Mouse (Mus musculus) hematopoietic stem cell, adult 5-6 weeks (primary cell): ENCODE measurements around the gene Adap2. TPM values are rescaled to one million over a fixed set of nuclear protein-coding genes. Genes with fewer than 3 reads are reported as not detected.

Experiments used
- ATAC-seq, 2 experiments: fragments of 125-278 bp in 1 of 2; replicated peaks in 1 of 2; 2 replicates each; pipeline ENCODE4 v1.8.0; 2016 to 2017; ENCODE audit warnings: inconsistent platforms in 2 of 2, mild to moderate bottlenecking in 2 of 2, moderate number of reproducible peaks in 2 of 2, low read depth in 1 of 2, moderate TSS enrichment in 1 of 2; ENCODE audit not compliant: low FRiP score in 2 of 2, poor library complexity in 2 of 2, severe bottlenecking in 2 of 2, insufficient read depth in 1 of 2, low TSS enrichment in 1 of 2
- total RNA-seq: library from RNA; stranded (forward); fragments of 172-1452, 232-1000 nt; gene quantifications from 2 replicates; pipeline ENCODE4 v1.2.3, GENCODE M21; 2017

Adap2 gene
- total RNA-seq, 1 experiment from 2014 or later, result not detected

- no peak for ATAC-seq
Observed at GRCm38 (mm10) chr11:80215291-80215690, 61.4 kb downstream of the Adap2 start.

GRCm38 (mm10) chr11:80218657-80219293 lies 64.9 kb downstream of the Adap2 start:
- ATAC-seq, result no peak

Other genes with a start within 250 kb of the Adap2 start
- 96.2 and 141 TPM in 2 replicates for gene Utp6, start 191.7 kb upstream of the Adap2 start, total RNA-seq
- 80.1 and 119 TPM in 2 replicates for gene Suz12, start 161.0 kb upstream of the Adap2 start, total RNA-seq
- gene Crlf3, start 73.1 kb upstream of the Adap2 start, total RNA-seq, result 111 and 192 TPM in 2 replicates
- 36.8 and 38.5 TPM in 2 replicates for gene Atad5, start 64.7 kb upstream of the Adap2 start, total RNA-seq
- 21.8 and 23.0 TPM in 2 replicates for gene Tefm, start 11.9 kb upstream of the Adap2 start, total RNA-seq
- 7.3 and 13.8 TPM in 2 replicates for gene Rnf135, start 29.7 kb downstream of the Adap2 start, total RNA-seq
- gene Rhot1, start 54.9 kb downstream of the Adap2 start, total RNA-seq, result 75.5 and 81.1 TPM in 2 replicates
- gene Rhbdl3, start 146.8 kb downstream of the Adap2 start, total RNA-seq, result 1.1 and 4.3 TPM in 2 replicates
- gene 5730455P16Rik, start 223.9 kb downstream of the Adap2 start, total RNA-seq, result 15.4 and 16.1 TPM in 2 replicates
- 221 and 239 TPM in 2 replicates for gene Zfp207, start 229.2 kb downstream of the Adap2 start, total RNA-seq